Mouse (Mus musculus): ENCODE measurements around the gene Bhlhe23. TPM values are rescaled to one million over a fixed set of nuclear protein-coding genes. Genes with fewer than 3 reads are reported as not detected.

The Bhlhe23 gene
- polyA plus RNA-seq (2015; fragmentation: Nextera tagmentation; extraction: Ambion mirVana), result 0.73 and 5.2 TPM in 2 replicates

- Histone ChIP-seq H3K9me3 (no peaks in the 10 kb centered on the region), H3K4me3 (peak within 1 kb of the TSS; percentile 34), H3K4me2 (peak within 1 kb of the TSS; percentile 54), H3K9ac (no peak within 1 kb of the TSS), H3K4me1 (replicated peaks) (peaks cover 10% of the 10 kb centered on the region), H3K27ac (replicated peaks) (no peak within 1 kb of the TSS), H3K36me3 (no peaks in the 10 kb centered on the region), H3K27me3 (peaks cover 81% of the 10 kb centered on the region)
- WGBS, result 2% methylated on average over 27 of the region's 28 CpGs
- no peak for ATAC-seq (ENCODE audit: low FRiP score, low read depth)
Measured at GRCm38 (mm10) chr2:180776793-180777192, at the start of gene Bhlhe23. Gene Bhlhe23 (minus strand): TSS chr2:180776900.

GRCm38 (mm10) chr2:180825147-180825941 lies 48.6 kb upstream of the Bhlhe23 start:
- WGBS, result 24% methylated on average over 11 of the region's 11 CpGs
- no peaks in the 10 kb centered on the region for H3K9me3 ChIP-seq
- no peaks in the 10 kb centered on the region for H3K27me3 ChIP-seq
- no peak overlapping the region for H3K4me3 ChIP-seq
- peak overlapping the region; percentile 80 for H3K27ac ChIP-seq (replicated peaks)
- no peaks in the 10 kb centered on the region for H3K36me3 ChIP-seq
- no peak overlapping the region for H3K9ac ChIP-seq
- H3K4me1 ChIP-seq (replicated peaks), result peaks cover 21% of the 10 kb centered on the region
- ATAC-seq (ENCODE audit: low FRiP score, low read depth), result peak; percentile 73
- H3K4me2 ChIP-seq, result no peak overlapping the region

GRCm38 (mm10) chr2:180824724-180825123 lies 48.0 kb upstream of the Bhlhe23 start:
- ATAC-seq (ENCODE audit: low FRiP score, low read depth), result no peak
- WGBS, result 80% methylated on average over 4 of the region's 4 CpGs
- Histone ChIP-seq H3K27me3 (no peaks in the 10 kb centered on the region), H3K4me2 (no peak overlapping the region), H3K9ac (no peak overlapping the region), H3K9me3 (no peaks in the 10 kb centered on the region), H3K4me1 (replicated peaks) (peaks cover 21% of the 10 kb centered on the region), H3K4me3 (no peak overlapping the region), H3K27ac (replicated peaks) (peak overlapping the region; percentile 80), H3K36me3 (no peaks in the 10 kb centered on the region)

GRCm38 (mm10) chr2:180824061-180824460 lies 47.4 kb upstream of the Bhlhe23 start:
- 75% methylated on average over 4 of the region's 4 CpGs for WGBS
- H3K27ac ChIP-seq (replicated peaks), result peak overlapping the region; percentile 80; the same call in 1 of the 2 replicates

GRCm38 (mm10) chr2:180822476-180822875 lies 45.8 kb upstream of the Bhlhe23 start:
- WGBS, result 39% methylated on average over 6 of the region's 6 CpGs
- ATAC-seq (ENCODE audit: low FRiP score, low read depth), result no peak
- H3K9me3 ChIP-seq, result no peaks in the 10 kb centered on the region
- no peak overlapping the region for H3K4me3 ChIP-seq
- H3K4me2 ChIP-seq, result no peak overlapping the region
- H3K4me1 ChIP-seq (replicated peaks), result peaks cover 21% of the 10 kb centered on the region
- H3K27me3 ChIP-seq, result no peaks in the 10 kb centered on the region
- H3K36me3 ChIP-seq, result no peaks in the 10 kb centered on the region
- H3K9ac ChIP-seq, result no peak overlapping the region
- H3K27ac ChIP-seq (replicated peaks), result no peak overlapping the region

More at GRCm38 (mm10) chr2:180824061-180824460, 47.4 kb upstream of the Bhlhe23 start:
- Histone ChIP-seq H3K9ac (no peak overlapping the region), H3K9me3 (no peaks in the 10 kb centered on the region), H3K36me3 (no peaks in the 10 kb centered on the region), H3K4me1 (replicated peaks) (peaks cover 21% of the 10 kb centered on the region), H3K4me3 (no peak overlapping the region), H3K27me3 (no peaks in the 10 kb centered on the region), H3K4me2 (no peak overlapping the region)
- ATAC-seq (ENCODE audit: low FRiP score, low read depth), result no peak

- H3K4me2 ChIP-seq, result no peak overlapping the region
- 85% methylated on average over 2 of the region's 2 CpGs for WGBS
- H3K4me1 ChIP-seq (replicated peaks), result peaks cover 12% of the 10 kb centered on the region
- no peak overlapping the region for H3K4me3 ChIP-seq
- no peak for ATAC-seq (ENCODE audit: low FRiP score, low read depth)
- no peaks in the 10 kb centered on the region for H3K27me3 ChIP-seq
- no peaks in the 10 kb centered on the region for H3K9me3 ChIP-seq
- no peak overlapping the region for H3K27ac ChIP-seq (replicated peaks)
- no peak overlapping the region for H3K9ac ChIP-seq
- H3K36me3 ChIP-seq, result no peaks in the 10 kb centered on the region
Measured at GRCm38 (mm10) chr2:180819504-180819903, 42.8 kb upstream of the Bhlhe23 start.

- 55% methylated on average over 6 of the region's 6 CpGs for WGBS
- Histone ChIP-seq H3K4me1 (replicated peaks) (peaks cover 8% of the 10 kb centered on the region; the same call in 1 of the 2 replicates), H3K4me3 (no peak overlapping the region), H3K27me3 (no peaks in the 10 kb centered on the region), H3K27ac (replicated peaks) (peak overlapping the region; percentile 66), H3K9me3 (no peaks in the 10 kb centered on the region), H3K36me3 (no peaks in the 10 kb centered on the region), H3K9ac (no peak overlapping the region), H3K4me2 (no peak overlapping the region)
- no peak for ATAC-seq (ENCODE audit: low FRiP score, low read depth)
Measured at GRCm38 (mm10) chr2:180816440-180817065, 39.9 kb upstream of the Bhlhe23 start.

- no peak overlapping the region for H3K4me2 ChIP-seq
- H3K27ac ChIP-seq (replicated peaks), result no peak overlapping the region
- H3K9ac ChIP-seq, result no peak overlapping the region
- peak; percentile 42; the same call in 1 of the 2 replicates for ATAC-seq (ENCODE audit: low FRiP score, low read depth)
- no peaks in the 10 kb centered on the region for H3K27me3 ChIP-seq
- H3K9me3 ChIP-seq, result no peaks in the 10 kb centered on the region
- H3K4me1 ChIP-seq (replicated peaks), result peaks cover 8% of the 10 kb centered on the region; the same call in 1 of the 2 replicates
- no peaks in the 10 kb centered on the region for H3K36me3 ChIP-seq
- H3K4me3 ChIP-seq, result no peak overlapping the region
- 73% methylated on average over 4 of the region's 4 CpGs for WGBS
Measured at GRCm38 (mm10) chr2:180813982-180814568, 37.4 kb upstream of the Bhlhe23 start.

- H3K4me1 ChIP-seq (replicated peaks), result no peaks in the 10 kb centered on the region; the same call in 1 of the 2 replicates
- H3K4me3 ChIP-seq, result no peak overlapping the region
- WGBS, result 63% methylated on average over 2 of the region's 2 CpGs
- no peak overlapping the region for H3K9ac ChIP-seq
- no peak overlapping the region for H3K4me2 ChIP-seq
- no peak for ATAC-seq (ENCODE audit: low FRiP score, low read depth)
- H3K9me3 ChIP-seq, result no peaks in the 10 kb centered on the region
- no peaks in the 10 kb centered on the region for H3K27me3 ChIP-seq
- no peak overlapping the region for H3K27ac ChIP-seq (replicated peaks)
- no peaks in the 10 kb centered on the region for H3K36me3 ChIP-seq
Measured at GRCm38 (mm10) chr2:180811002-180811401, 34.3 kb upstream of the Bhlhe23 start.

- Histone ChIP-seq H3K4me1 (replicated peaks) (peaks cover 7% of the 10 kb centered on the region), H3K36me3 (no peaks in the 10 kb centered on the region), H3K27me3 (no peaks in the 10 kb centered on the region), H3K9ac (no peak overlapping the region), H3K27ac (replicated peaks) (no peak overlapping the region), H3K9me3 (no peaks in the 10 kb centered on the region), H3K4me2 (no peak overlapping the region), H3K4me3 (no peak overlapping the region)
- WGBS, result 75% methylated on average over 10 of the region's 10 CpGs
- no peak for ATAC-seq (ENCODE audit: low FRiP score, low read depth)
Measured at GRCm38 (mm10) chr2:180809510-180809909, 32.8 kb upstream of the Bhlhe23 start.

- no peak overlapping the region for H3K27ac ChIP-seq (replicated peaks)
- 56% methylated on average over 1 of the region's 1 CpGs for WGBS
Measured at GRCm38 (mm10) chr2:180805966-180806365, 29.3 kb upstream of the Bhlhe23 start.

GRCm38 (mm10) chr2:180796008-180796407 lies 19.3 kb upstream of the Bhlhe23 start:
- Histone ChIP-seq H3K27ac (replicated peaks) (no peak overlapping the region), H3K27me3 (no peaks in the 10 kb centered on the region), H3K4me1 (replicated peaks) (no peaks in the 10 kb centered on the region), H3K4me2 (no peak overlapping the region), H3K9ac (no peak overlapping the region), H3K36me3 (no peaks in the 10 kb centered on the region), H3K4me3 (no peak overlapping the region), H3K9me3 (no peaks in the 10 kb centered on the region)
- WGBS, result 49% methylated on average over 4 of the region's 4 CpGs
- no peak for ATAC-seq (ENCODE audit: low FRiP score, low read depth)

More at GRCm38 (mm10) chr2:180805966-180806365, 29.3 kb upstream of the Bhlhe23 start:
- Histone ChIP-seq H3K27me3 (no peaks in the 10 kb centered on the region), H3K9ac (no peak overlapping the region), H3K4me2 (no peak overlapping the region), H3K4me3 (no peak overlapping the region), H3K36me3 (no peaks in the 10 kb centered on the region), H3K9me3 (no peaks in the 10 kb centered on the region), H3K4me1 (replicated peaks) (peaks cover 7% of the 10 kb centered on the region)
- ATAC-seq (ENCODE audit: low FRiP score, low read depth), result peak; percentile 54; the same call in 1 of the 2 replicates
